Mouse (Mus musculus) liver, adult 2 months (tissue): ENCODE measurements around the gene Gm4450. TPM values are rescaled to one million over a fixed set of nuclear protein-coding genes. Genes with fewer than 3 reads are reported as not detected.
A peak's percentile ranks its signal among the peaks of the same experiment; 100 is the strongest.

ENCODE experiments used
- DNase-seq: peaks from one replicate; pipeline ENCODE4 v3.0.0-alpha.2; 2011; ENCODE audit warnings: low read depth, low spot score; ENCODE audit errors: extremely low read depth
- H3K27ac ChIP-seq: fragments of 200-500 bp; replicated peaks from 2 replicates; pipeline ENCODE4 v1.5.1; 2012; ENCODE audit warnings: low read depth, mild to moderate bottlenecking, control low read depth, inconsistent platforms, low read length; ENCODE audit not compliant: insufficient read depth
- H3K27me3 ChIP-seq: fragments of 200-500 bp; 2 replicates; pipeline ENCODE4 v1.6.1; 2012; ENCODE audit warnings: mild to moderate bottlenecking, moderate library complexity, low read length, inconsistent platforms; ENCODE audit not compliant: control insufficient read depth, insufficient read depth
- H3K36me3 ChIP-seq: fragments of 200-500 bp; 2 replicates; pipeline ENCODE4 v1.6.1; 2012; ENCODE audit warnings: low read length, inconsistent platforms; ENCODE audit not compliant: control insufficient read depth, insufficient read depth
- H3K4me1 ChIP-seq: fragments of 200-500 bp; 2 replicates; pipeline ENCODE4 v1.6.1; 2011; ENCODE audit warnings: low read length; ENCODE audit not compliant: control insufficient read depth, insufficient read depth
- H3K4me3 ChIP-seq: fragments of 200-500 bp; 2 replicates; pipeline ENCODE4 v1.5.1; 2011; ENCODE audit warnings: low read depth, mild to moderate bottlenecking, control low read depth, low read length, moderate library complexity; ENCODE audit not compliant: insufficient read depth
- H3K79me2 ChIP-seq: fragments of 200-500 bp; 2 replicates; pipeline ENCODE4 v1.6.1; 2012; ENCODE audit warnings: inconsistent platforms, mild to moderate bottlenecking, low read length, moderate library complexity; ENCODE audit not compliant: control insufficient read depth, insufficient read depth
- H3K9ac ChIP-seq: fragments of 200-500 bp; 2 replicates; pipeline ENCODE4 v1.6.1; 2012; ENCODE audit warnings: low read depth, mild to moderate bottlenecking, control low read depth, inconsistent platforms, low read length
- CTCF ChIP-seq: fragments of 200-500 bp; IDR thresholded peaks from 2 replicates; pipeline ENCODE4 v1.5.1; 2011; ENCODE audit warnings: low read depth, low read length, control low read depth
- POLR2A ChIP-seq: fragments of 200-500 bp; IDR thresholded peaks from 2 replicates; pipeline ENCODE4 v1.6.1; 2011; ENCODE audit warnings: low read length, control low read depth; ENCODE audit not compliant: insufficient read depth; ENCODE audit errors: extremely low read depth
- WGBS: fragments of 180-500 bp; shearing (Covaris S2); methylation state at CpG from one replicate; pipeline ENCODE4 v1.1.7; 2018; 5-methylcytosine and 5-hydroxymethylcytosine counted together
- polyA plus RNA-seq: library from polyadenylated mRNA; depleted of rRNA; stranded (reverse); fragments of >200 nt; gene quantifications from 2 replicates; pipeline ENCODE4 v1.2.3, GENCODE M21; 2012
- total RNA-seq: library from RNA; depleted of rRNA; stranded (reverse); fragments of >200 nt; gene quantifications from 2 replicates; pipeline ENCODE4 v1.2.3, GENCODE M21; 2014

Gm4450 gene
- total and polyA plus RNA-seq, 2 experiments, result not detected

- Histone ChIP-seq H3K36me3 (no peaks in the 10 kb centered on the region), H3K4me3 (peak overlapping the region; percentile 67), H3K79me2 (no peaks in the 10 kb centered on the region), H3K27ac (no peak overlapping the region), H3K4me1 (peaks cover 8% of the 10 kb centered on the region), H3K27me3 (peaks cover 3% of the 10 kb centered on the region; the same call in 1 of the 2 replicates), H3K9ac (peak overlapping the region; percentile 67)
- DNase-seq, result peak; percentile 63
- WGBS, result 2% methylated on average over 110 of the region's 110 CpGs
- TF ChIP-seq CTCF (no peak), POLR2A (0 out of 2 replicates have a peak, but pooled peaks have one; percentile 35)
Observed at GRCm38 (mm10) chr3:98427600-98428448, 29.1 kb downstream of the Gm4450 start.

GRCm38 (mm10) chr3:98427260-98427599, 29.7 kb downstream of the Gm4450 start:
- Histone ChIP-seq H3K27ac (no peak overlapping the region), H3K9ac (no peak overlapping the region), H3K27me3 (peaks cover 3% of the 10 kb centered on the region; the same call in 1 of the 2 replicates), H3K4me3 (peak overlapping the region; percentile 67; the same call in 1 of the 2 replicates), H3K79me2 (no peaks in the 10 kb centered on the region), H3K36me3 (no peaks in the 10 kb centered on the region), H3K4me1 (peaks cover 8% of the 10 kb centered on the region)
- TF ChIP-seq CTCF, result no peak
- TF ChIP-seq POLR2A, result no peak
- 7% methylated on average over 23 of the region's 23 CpGs for WGBS
- no peak for DNase-seq

GRCm38 (mm10) chr3:98426749-98427148, 30.2 kb downstream of the Gm4450 start:
- no peaks in the 10 kb centered on the region for H3K79me2 ChIP-seq
- H3K9ac ChIP-seq, result no peak overlapping the region
- H3K27me3 ChIP-seq, result peaks cover 3% of the 10 kb centered on the region; the same call in 1 of the 2 replicates
- WGBS, result 71% methylated on average over 5 of the region's 5 CpGs
- H3K4me3 ChIP-seq, result no peak overlapping the region
- no peak overlapping the region for H3K27ac ChIP-seq
- H3K36me3 ChIP-seq, result no peaks in the 10 kb centered on the region
- TF ChIP-seq POLR2A, result no peak
- TF ChIP-seq CTCF, result no peak
- H3K4me1 ChIP-seq, result peaks cover 8% of the 10 kb centered on the region
- no peak for DNase-seq

- 85% methylated on average over 4 of the region's 4 CpGs for WGBS
- no peaks in the 10 kb centered on the region for H3K27me3 ChIP-seq
- DNase-seq, result no peak
- no peaks in the 10 kb centered on the region for H3K79me2 ChIP-seq
- H3K36me3 ChIP-seq, result no peaks in the 10 kb centered on the region
- H3K4me1 ChIP-seq, result peaks cover 3% of the 10 kb centered on the region; the same call in 1 of the 2 replicates
- no peak overlapping the region for H3K9ac ChIP-seq
- no peak overlapping the region for H3K4me3 ChIP-seq
- H3K27ac ChIP-seq, result no peak overlapping the region
- TF ChIP-seq CTCF (no peak), POLR2A (no peak)
Observed at GRCm38 (mm10) chr3:98422926-98423325, 34.0 kb downstream of the Gm4450 start.

- Histone ChIP-seq H3K9ac (no peak overlapping the region), H3K27me3 (no peaks in the 10 kb centered on the region), H3K36me3 (no peaks in the 10 kb centered on the region), H3K79me2 (no peaks in the 10 kb centered on the region), H3K4me3 (no peak overlapping the region), H3K4me1 (no peaks in the 10 kb centered on the region; the same call in 1 of the 2 replicates), H3K27ac (no peak overlapping the region)
- no peak for TF ChIP-seq POLR2A
- no peak for TF ChIP-seq CTCF
- DNase-seq, result no peak
- WGBS, result 69% methylated on average over 4 of the region's 4 CpGs
Observed at GRCm38 (mm10) chr3:98419786-98420070, 37.2 kb downstream of the Gm4450 start.

GRCm38 (mm10) chr3:98418991-98419785, 37.7 kb downstream of the Gm4450 start:
- no peaks in the 10 kb centered on the region for H3K36me3 ChIP-seq
- DNase-seq, result no peak
- no peak overlapping the region for H3K27ac ChIP-seq
- no peaks in the 10 kb centered on the region for H3K79me2 ChIP-seq
- WGBS, result 71% methylated on average over 6 of the region's 6 CpGs
- no peak overlapping the region for H3K4me3 ChIP-seq
- H3K4me1 ChIP-seq, result no peaks in the 10 kb centered on the region; the same call in 1 of the 2 replicates
- H3K9ac ChIP-seq, result no peak overlapping the region
- no peak for TF ChIP-seq CTCF
- no peak for TF ChIP-seq POLR2A
- no peaks in the 10 kb centered on the region for H3K27me3 ChIP-seq
